Mouse (Mus musculus) lung, embryonic 14.5 days (tissue): ENCODE results near the gene Heatr9. TPM values are rescaled to one million over a fixed set of nuclear protein-coding genes. Genes with fewer than 3 reads are reported as not detected.

Experiments
- ATAC-seq: fragments of 200-750 bp; cut with Nextera tagmentation; 2 replicates; pipeline ENCODE4 v1.8.0; 2017; ENCODE audit warnings: mild to moderate bottlenecking, moderate TSS enrichment, moderate library complexity; ENCODE audit not compliant: insufficient read depth
- DNase-seq: peaks from one replicate; pipeline ENCODE4 v3.0.0-alpha.2; 2015
- H3K27ac ChIP-seq: fragments of 300-500 bp; sonication (generic); 2 replicates; pipeline ENCODE4 v1.5.1; 2014; ENCODE audit warnings: low read depth, mild to moderate bottlenecking, moderate library complexity
- H3K27me3 ChIP-seq: fragments of 300-500 bp; sonication (generic); 2 replicates; pipeline ENCODE4 v1.6.1; 2014; ENCODE audit warnings: low read length, control low read depth; ENCODE audit not compliant: insufficient read depth
- H3K36me3 ChIP-seq: fragments of 300-500 bp; sonication (generic); 2 replicates; pipeline ENCODE4 v1.6.1; 2014; ENCODE audit warnings: control low read depth; ENCODE audit not compliant: insufficient read depth
- H3K4me1 ChIP-seq: fragments of 300-500 bp; sonication (generic); 2 replicates; pipeline ENCODE4 v1.6.1; 2014; ENCODE audit warnings: antibody characterized with exemption, control low read depth; ENCODE audit not compliant: insufficient read depth
- H3K4me2 ChIP-seq: fragments of 300-500 bp; sonication (generic); 2 replicates; pipeline ENCODE4 v1.6.1; 2014; ENCODE audit warnings: mild to moderate bottlenecking
- H3K4me3 ChIP-seq: fragments of 300-500 bp; sonication (generic); 2 replicates; pipeline ENCODE4 v1.5.1; 2014; ENCODE audit warnings: low read depth, low read length
- H3K9ac ChIP-seq: fragments of 300-500 bp; sonication (generic); 2 replicates; pipeline ENCODE4 v1.6.1; 2014
- H3K9me3 ChIP-seq: fragments of 300-500 bp; sonication (generic); 2 replicates; pipeline ENCODE4 v1.6.1; 2016; ENCODE audit warnings: low read depth, low read length, control low read depth
- CTCF ChIP-seq: IDR thresholded peaks from 2 replicates; pipeline ENCODE4 v1.5.1; 2016; ENCODE audit warnings: antibody characterized with exemption, low read depth
- whole genome bisulfite sequencing: fragments of 180-500 bp; shearing (Covaris S2); extraction: QIAGEN DNeasy Blood & Tissue Kit; methylation state at CpG from one replicate; pipeline ENCODE4 v1.1.7; 2014; 5-methylcytosine and 5-hydroxymethylcytosine counted together
- polyA plus RNA-seq: library from polyadenylated mRNA; unstranded; fragments of >200 nt; fragmentation: Nextera tagmentation; extraction: Ambion mirVana; gene quantifications from 2 replicates; pipeline ENCODE4 v1.2.1, GENCODE M21; 2014

Gene Heatr9
- polyA plus RNA-seq: 0.09 TPM in 1 of 2 replicates, not detected in the other

DNA sequence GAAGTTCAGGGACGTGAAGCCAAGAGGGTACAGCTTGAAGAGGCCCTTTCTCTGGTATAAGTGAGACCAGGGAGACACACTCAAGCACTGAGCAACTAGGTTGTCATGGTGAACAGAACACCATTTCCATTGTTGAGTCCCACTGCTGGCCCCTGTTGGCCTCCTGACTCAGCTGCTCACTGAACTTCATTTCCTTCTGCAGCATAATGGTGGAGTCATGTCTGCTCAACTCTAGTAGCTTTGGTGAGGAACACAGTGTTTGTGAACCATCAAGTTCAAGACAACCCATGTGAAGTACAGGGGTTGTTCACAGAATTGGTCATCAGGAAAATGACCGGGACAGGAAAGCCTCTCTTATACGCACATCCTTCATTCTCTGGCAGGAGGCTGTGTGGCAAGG is at the start of gene Heatr9:
Gene Heatr9, minus strand, starts transcription at position 101 of the 400 bp plus-strand sequence.
- H3K4me1 ChIP-seq: no peaks in the 10 kb centered on the region
- no peak within 1 kb of the TSS for H3K4me2 ChIP-seq
- H3K9ac ChIP-seq: no peak within 1 kb of the TSS
- ATAC-seq (no peak), DNase-seq (no peak)
- TF ChIP-seq CTCF: no peak
- 72% methylated on average over 3 of the region's 3 CpGs for WGBS
- H3K27me3 ChIP-seq: no peaks in the 10 kb centered on the region
- H3K4me3 ChIP-seq: no peak within 1 kb of the TSS
- H3K27ac ChIP-seq: no peak within 1 kb of the TSS
- no peaks in the 10 kb centered on the region for H3K36me3 ChIP-seq
- no peaks in the 10 kb centered on the region for H3K9me3 ChIP-seq

GRCm38 (mm10) chr11:83570189-83570588 is 48.2 kb upstream of the Heatr9 start:
- WGBS: 75% methylated on average over 2 of the region's 2 CpGs
- no peaks in the 10 kb centered on the region for H3K9me3 ChIP-seq
- TF ChIP-seq CTCF: no peak
- H3K27ac ChIP-seq: no peak overlapping the region
- ATAC-seq (no peak), DNase-seq (no peak)
- no peak overlapping the region for H3K9ac ChIP-seq
- no peaks in the 10 kb centered on the region for H3K36me3 ChIP-seq
- no peaks in the 10 kb centered on the region for H3K27me3 ChIP-seq
- no peaks in the 10 kb centered on the region for H3K4me1 ChIP-seq
- H3K4me3 ChIP-seq: no peak overlapping the region
- no peak overlapping the region for H3K4me2 ChIP-seq

DNA sequence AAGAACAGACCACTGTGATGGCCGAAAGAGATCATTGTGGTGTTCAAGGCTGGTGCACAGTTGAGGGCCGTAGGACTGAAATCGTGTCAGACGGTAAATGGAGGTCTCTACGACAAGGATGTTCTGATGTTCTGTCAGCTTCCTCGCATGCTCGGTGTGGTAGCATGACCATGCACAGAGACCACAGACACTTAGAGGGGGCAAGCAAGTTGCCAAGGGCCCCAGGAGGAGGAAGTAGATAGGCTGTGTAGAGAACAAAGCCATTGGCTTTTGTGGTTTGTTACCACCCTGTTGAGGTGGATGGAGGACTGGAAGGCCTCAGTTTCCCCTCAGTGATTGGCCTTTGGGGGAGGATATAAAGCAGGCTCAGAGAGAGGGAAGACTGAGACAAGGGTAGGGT is 47.3 kb upstream of the Heatr9 start:
- DNase-seq: no peak
- no peaks in the 10 kb centered on the region for H3K9me3 ChIP-seq

GRCm38 (mm10) chr11:83568786-83569185 is 46.8 kb upstream of the Heatr9 start:
- H3K27ac ChIP-seq: no peak overlapping the region
- 87% methylated on average over 3 of the region's 3 CpGs for WGBS
- no peaks in the 10 kb centered on the region for H3K9me3 ChIP-seq
- no peak overlapping the region for H3K4me2 ChIP-seq
- no peak overlapping the region for H3K9ac ChIP-seq
- H3K4me1 ChIP-seq: no peaks in the 10 kb centered on the region
- DNase-seq (no peak), ATAC-seq (no peak)
- H3K4me3 ChIP-seq: no peak overlapping the region
- no peaks in the 10 kb centered on the region for H3K36me3 ChIP-seq
- no peak for TF ChIP-seq CTCF
- no peaks in the 10 kb centered on the region for H3K27me3 ChIP-seq

More for the DNA sequence above, 47.3 kb upstream of the Heatr9 start:
- Histone ChIP-seq H3K9ac (no peak overlapping the region), H3K4me3 (no peak overlapping the region), H3K4me1 (no peaks in the 10 kb centered on the region), H3K36me3 (no peaks in the 10 kb centered on the region), H3K4me2 (no peak overlapping the region), H3K27me3 (no peaks in the 10 kb centered on the region), H3K27ac (no peak overlapping the region)
- no peak for TF ChIP-seq CTCF
- WGBS: 93% methylated on average over 7 of the region's 7 CpGs
- ATAC-seq: no peak

DNA sequence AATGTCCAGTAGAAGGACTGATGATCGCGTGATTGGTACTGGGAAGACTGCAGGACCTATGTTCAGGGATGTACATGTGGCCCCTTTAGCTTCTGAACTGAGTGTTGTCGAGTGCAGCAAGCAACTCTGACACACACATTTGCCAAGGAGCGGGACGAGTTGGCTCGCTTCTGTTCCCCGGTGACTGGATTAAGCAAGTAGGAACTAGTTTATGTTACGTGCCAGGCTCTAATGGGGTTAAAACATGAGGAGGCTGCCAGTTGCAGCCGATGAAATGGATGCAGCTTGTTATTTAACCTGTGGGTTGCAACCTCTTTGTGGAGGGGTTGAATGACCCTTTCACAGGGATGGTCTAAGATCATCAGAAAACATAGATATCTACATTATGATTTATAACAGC is 46.1 kb upstream of the Heatr9 start:
- no peak for TF ChIP-seq CTCF
- no peaks in the 10 kb centered on the region for H3K27me3 ChIP-seq
- H3K36me3 ChIP-seq: no peaks in the 10 kb centered on the region
- H3K4me3 ChIP-seq: no peak overlapping the region
- H3K9me3 ChIP-seq: no peaks in the 10 kb centered on the region
- no peaks in the 10 kb centered on the region for H3K4me1 ChIP-seq
- no peak overlapping the region for H3K9ac ChIP-seq
- no peak overlapping the region for H3K27ac ChIP-seq
- no peak for ATAC-seq
- 86% methylated on average over 9 of the region's 9 CpGs for WGBS
- DNase-seq: no peak
- H3K4me2 ChIP-seq: no peak overlapping the region

DNA sequence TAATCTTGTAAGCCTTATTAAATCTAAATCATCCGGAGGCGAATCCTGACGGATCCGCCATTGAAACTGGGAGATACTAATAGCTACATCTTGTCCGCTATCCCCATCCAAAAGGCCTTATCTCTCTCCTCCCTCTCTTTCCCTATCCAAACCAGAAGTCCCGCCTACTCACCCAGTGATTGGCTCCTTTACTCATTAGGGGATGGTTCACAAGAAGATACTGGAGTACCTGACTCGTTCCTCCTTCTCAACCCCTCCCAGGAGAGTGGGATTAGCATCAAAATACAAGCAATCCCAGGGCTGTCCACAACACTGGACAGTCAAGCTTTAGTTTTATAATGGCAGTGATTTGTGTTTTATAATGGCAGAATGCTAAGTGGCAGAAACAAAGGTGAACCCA is 45.3 kb upstream of the Heatr9 start:
- Histone ChIP-seq H3K4me1 (no peaks in the 10 kb centered on the region), H3K27me3 (no peaks in the 10 kb centered on the region), H3K27ac (no peak overlapping the region), H3K9ac (no peak overlapping the region), H3K4me2 (no peak overlapping the region), H3K9me3 (no peaks in the 10 kb centered on the region), H3K4me3 (no peak overlapping the region), H3K36me3 (no peaks in the 10 kb centered on the region)
- no peak for TF ChIP-seq CTCF
- no peak for ATAC-seq
- WGBS: 60% methylated on average over 7 of the region's 7 CpGs
- no peak for DNase-seq

- H3K4me2 ChIP-seq: no peak overlapping the region
- no peak overlapping the region for H3K27ac ChIP-seq
- no peak overlapping the region for H3K9ac ChIP-seq
- no peak for DNase-seq
- H3K4me3 ChIP-seq: no peak overlapping the region
- ATAC-seq: no peak
- no peaks in the 10 kb centered on the region for H3K27me3 ChIP-seq
- H3K4me1 ChIP-seq: no peaks in the 10 kb centered on the region
- TF ChIP-seq CTCF: no peak
- no peaks in the 10 kb centered on the region for H3K36me3 ChIP-seq
- H3K9me3 ChIP-seq: no peaks in the 10 kb centered on the region
Observed at GRCm38 (mm10) chr11:83566617-83567016, 44.6 kb upstream of the Heatr9 start.

- TF ChIP-seq CTCF: no peak
- no peak overlapping the region for H3K9ac ChIP-seq
- H3K27me3 ChIP-seq: no peaks in the 10 kb centered on the region
- ATAC-seq (no peak), DNase-seq (peak; percentile 16)
- H3K4me1 ChIP-seq: no peaks in the 10 kb centered on the region
- 66% methylated on average over 2 of the region's 2 CpGs for WGBS
- no peak overlapping the region for H3K4me2 ChIP-seq
- no peaks in the 10 kb centered on the region for H3K36me3 ChIP-seq
- no peak overlapping the region for H3K4me3 ChIP-seq
- no peak overlapping the region for H3K27ac ChIP-seq
- no peaks in the 10 kb centered on the region for H3K9me3 ChIP-seq
Observed at GRCm38 (mm10) chr11:83563754-83564153, 41.8 kb upstream of the Heatr9 start.
